Mouse (Mus musculus): ENCODE measurements around the gene Atp6v1e1. TPM values are rescaled to one million over a fixed set of nuclear protein-coding genes. Genes with fewer than 3 reads are reported as not detected.

Gene Atp6v1e1
- polyA plus RNA-seq, 1 experiment, result 90.1 TPM

GRCm38 (mm10) chr6:120830056-120830455, 7.5 kb upstream of the Atp6v1e1 start:
- no peaks in the 10 kb centered on the region for H3K79me3 ChIP-seq (ENCODE audit: low read depth)
- TF ChIP-seq FOSL1 (IDR thresholded peaks at IDR 0.05; ENCODE audit: insufficient read depth, low read length, poor library complexity, severe bottlenecking) (no peak), USF1 (IDR thresholded peaks at IDR 0.05; ENCODE audit: low read depth) (no peak), CTCF (IDR thresholded peaks at IDR 0.05; ENCODE audit: control insufficient read depth, insufficient read depth, insufficient read length) (no peak), MYOG (IDR thresholded peaks at IDR 0.05; ENCODE audit: control insufficient read depth, extremely low read depth, insufficient read length) (no peak)

GRCm38 (mm10) chr6:120822937-120823614, 483 bp upstream of the Atp6v1e1 start:
- Histone ChIP-seq H3K27me3 (ENCODE audit: control insufficient read depth, insufficient read depth, insufficient read length) (peaks cover 6% of the 10 kb centered on the region), H3K4me3 (ENCODE audit: insufficient read depth, poor library complexity, severe bottlenecking) (no peak overlapping the region), H3K79me2 (ENCODE audit: control insufficient read depth, insufficient read depth) (peaks cover 45% of the 10 kb centered on the region), H3ac (ENCODE audit: control insufficient read depth, insufficient read length, low read depth) (peak overlapping the region; percentile 32), H3K36me3 (ENCODE audit: control insufficient read depth, insufficient read depth) (peaks cover 11% of the 10 kb centered on the region), H3K79me3 (ENCODE audit: low read depth) (peaks cover 34% of the 10 kb centered on the region)
- TF ChIP-seq MYOD1 (IDR thresholded peaks at IDR 0.05; ENCODE audit: control insufficient read depth, insufficient read length, low read depth) (no peak), FOSL1 (IDR thresholded peaks at IDR 0.05; ENCODE audit: insufficient read depth, low read length, poor library complexity, severe bottlenecking) (no peak), CEBPB (IDR thresholded peaks at IDR 0.05; ENCODE audit: low read depth) (no peak), USF1 (IDR thresholded peaks at IDR 0.05; ENCODE audit: low read depth) (no peak), MYOG (IDR thresholded peaks at IDR 0.05; ENCODE audit: control insufficient read depth, extremely low read depth, insufficient read length) (no peak), CTCF (IDR thresholded peaks at IDR 0.05; ENCODE audit: control insufficient read depth, insufficient read depth, insufficient read length) (no peak), MAX (IDR thresholded peaks at IDR 0.05) (no peak)

More at GRCm38 (mm10) chr6:120830056-120830455, 7.5 kb upstream of the Atp6v1e1 start:
- H3K79me2 ChIP-seq (ENCODE audit: control insufficient read depth, insufficient read depth), result no peaks in the 10 kb centered on the region
- no peak overlapping the region for H3ac ChIP-seq (ENCODE audit: control insufficient read depth, insufficient read length, low read depth)
- H3K36me3 ChIP-seq (ENCODE audit: control insufficient read depth, insufficient read depth), result no peaks in the 10 kb centered on the region
- peaks cover 6% of the 10 kb centered on the region for H3K27me3 ChIP-seq (ENCODE audit: control insufficient read depth, insufficient read depth, insufficient read length)
- H3K4me3 ChIP-seq (ENCODE audit: insufficient read depth, poor library complexity, severe bottlenecking), result no peak overlapping the region

- H3ac ChIP-seq (ENCODE audit: control insufficient read depth, insufficient read length, low read depth), result peak overlapping the region; percentile 23
- TF ChIP-seq FOSL1 (IDR thresholded peaks at IDR 0.05; ENCODE audit: insufficient read depth, low read length, poor library complexity, severe bottlenecking) (no peak), CEBPB (IDR thresholded peaks at IDR 0.05; ENCODE audit: low read depth) (no peak), CTCF (IDR thresholded peaks at IDR 0.05; ENCODE audit: control insufficient read depth, insufficient read depth, insufficient read length) (no peak), MYOG (IDR thresholded peaks at IDR 0.05; ENCODE audit: control insufficient read depth, extremely low read depth, insufficient read length) (no peak), MAX (IDR thresholded peaks at IDR 0.05) (no peak), USF1 (IDR thresholded peaks at IDR 0.05; ENCODE audit: low read depth) (no peak), MYOD1 (IDR thresholded peaks at IDR 0.05; ENCODE audit: control insufficient read depth, insufficient read length, low read depth) (no peak)
- H3K79me2 ChIP-seq (ENCODE audit: control insufficient read depth, insufficient read depth), result peaks cover 45% of the 10 kb centered on the region
- H3K79me3 ChIP-seq (ENCODE audit: low read depth), result peaks cover 38% of the 10 kb centered on the region
- H3K4me3 ChIP-seq (ENCODE audit: insufficient read depth, poor library complexity, severe bottlenecking), result peak overlapping the region; percentile 94
- H3K27me3 ChIP-seq (ENCODE audit: control insufficient read depth, insufficient read depth, insufficient read length), result no peaks in the 10 kb centered on the region
- H3K36me3 ChIP-seq (ENCODE audit: control insufficient read depth, insufficient read depth), result peaks cover 17% of the 10 kb centered on the region
These were observed 878 bp downstream of the Atp6v1e1 start for GRCm38 (mm10) chr6:120821715-120822114.

- no peak overlapping the region for H3K4me3 ChIP-seq (ENCODE audit: insufficient read depth, poor library complexity, severe bottlenecking)
- H3K79me2 ChIP-seq (ENCODE audit: control insufficient read depth, insufficient read depth), result peaks cover 45% of the 10 kb centered on the region
- no peak for TF ChIP-seq FOSL1 (IDR thresholded peaks at IDR 0.05; ENCODE audit: insufficient read depth, low read length, poor library complexity, severe bottlenecking)
- TF ChIP-seq MYOG (IDR thresholded peaks at IDR 0.05; ENCODE audit: control insufficient read depth, extremely low read depth, insufficient read length), result no peak
- TF ChIP-seq USF1 (IDR thresholded peaks at IDR 0.05; ENCODE audit: low read depth), result no peak
- no peak for TF ChIP-seq MAX (IDR thresholded peaks at IDR 0.05)
- no peak for TF ChIP-seq CEBPB (IDR thresholded peaks at IDR 0.05; ENCODE audit: low read depth)
- no peak for TF ChIP-seq MYOD1 (IDR thresholded peaks at IDR 0.05; ENCODE audit: control insufficient read depth, insufficient read length, low read depth)
- no peak for TF ChIP-seq CTCF (IDR thresholded peaks at IDR 0.05; ENCODE audit: control insufficient read depth, insufficient read depth, insufficient read length)
- no peaks in the 10 kb centered on the region for H3K27me3 ChIP-seq (ENCODE audit: control insufficient read depth, insufficient read depth, insufficient read length)
- no peak overlapping the region for H3ac ChIP-seq (ENCODE audit: control insufficient read depth, insufficient read length, low read depth)
- H3K79me3 ChIP-seq (ENCODE audit: low read depth), result peaks cover 38% of the 10 kb centered on the region
- peaks cover 17% of the 10 kb centered on the region for H3K36me3 ChIP-seq (ENCODE audit: control insufficient read depth, insufficient read depth)
These were observed 1.7 kb downstream of the Atp6v1e1 start for GRCm38 (mm10) chr6:120820941-120821340.

- Histone ChIP-seq H3K27me3 (ENCODE audit: control insufficient read depth, insufficient read depth, insufficient read length) (no peaks in the 10 kb centered on the region), H3ac (ENCODE audit: control insufficient read depth, insufficient read length, low read depth) (no peak overlapping the region), H3K4me3 (ENCODE audit: insufficient read depth, poor library complexity, severe bottlenecking) (no peak overlapping the region), H3K79me2 (ENCODE audit: control insufficient read depth, insufficient read depth) (peaks cover 45% of the 10 kb centered on the region), H3K36me3 (ENCODE audit: control insufficient read depth, insufficient read depth) (peaks cover 17% of the 10 kb centered on the region), H3K79me3 (ENCODE audit: low read depth) (peaks cover 38% of the 10 kb centered on the region)
- TF ChIP-seq MYOD1 (IDR thresholded peaks at IDR 0.05; ENCODE audit: control insufficient read depth, insufficient read length, low read depth) (no peak), MAX (IDR thresholded peaks at IDR 0.05) (no peak), CEBPB (IDR thresholded peaks at IDR 0.05; ENCODE audit: low read depth) (no peak), FOSL1 (IDR thresholded peaks at IDR 0.05; ENCODE audit: insufficient read depth, low read length, poor library complexity, severe bottlenecking) (no peak), MYOG (IDR thresholded peaks at IDR 0.05; ENCODE audit: control insufficient read depth, extremely low read depth, insufficient read length) (no peak), CTCF (IDR thresholded peaks at IDR 0.05; ENCODE audit: control insufficient read depth, insufficient read depth, insufficient read length) (no peak), USF1 (IDR thresholded peaks at IDR 0.05; ENCODE audit: low read depth) (no peak)
These were observed 2.4 kb downstream of the Atp6v1e1 start for GRCm38 (mm10) chr6:120820144-120820543.

All from C2C12 (cell line).